Mouse (Mus musculus) gastrocnemius, postnatal 36 days (tissue): ENCODE data around the gene Vmn2r89. TPM values are rescaled to one million over a fixed set of nuclear protein-coding genes. Genes with fewer than 3 reads are reported as not detected.
"Not testable (repeated sequence)": the region's sequence is repeated elsewhere in the genome, so short reads cannot be mapped to it uniquely, and the experiment has no call there.

Experiments used
- DNase-seq, 2 experiments: peaks; one replicate each; pipeline ENCODE4 v3.0.0; 2022
- intact Hi-C: fragments of 180-260 bp; cut with DNase I; formaldehyde crosslinking; loops from one replicate; pipeline ENCODE4 v1.15.1; 2025
- long read RNA-seq, 2 experiments: library from polyadenylated mRNA; stranded (forward); transcript quantifications; one replicate each; pipeline ENCODE4 v2.0.0; 2021
- total RNA-seq, 2 experiments: library from RNA; stranded (reverse); gene quantifications; 2 replicates each; pipeline ENCODE4 v1.2.3; 2021

Gene Vmn2r89
- total RNA-seq: not detected
- long read RNA-seq, experiment 1: 0 reads
- long read RNA-seq, experiment 2: 0 reads

DNA sequence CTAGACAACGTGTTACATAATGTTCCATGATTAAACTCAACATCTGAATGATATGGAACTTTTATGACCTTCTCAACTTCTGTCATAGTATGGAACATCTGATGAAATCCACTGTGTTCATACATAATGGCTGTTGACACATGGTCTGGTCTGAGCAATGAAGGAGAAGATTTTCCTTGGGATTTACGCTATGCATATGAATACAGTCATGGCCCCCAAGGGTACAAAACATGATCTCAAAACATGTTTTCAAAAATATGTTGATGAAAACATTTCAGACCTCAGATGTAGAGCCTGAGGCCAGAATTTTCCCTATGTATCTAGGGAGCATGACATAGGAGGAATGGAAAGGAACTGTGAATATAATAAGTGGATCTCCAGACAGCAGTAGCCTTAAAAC lies at the start of gene Vmn2r89:
TSS of gene Vmn2r89 (plus strand) at position 301 of the 400 bp plus-strand sequence.
- intact Hi-C loops, DNase-seq: not testable (repeated sequence)

DNA sequence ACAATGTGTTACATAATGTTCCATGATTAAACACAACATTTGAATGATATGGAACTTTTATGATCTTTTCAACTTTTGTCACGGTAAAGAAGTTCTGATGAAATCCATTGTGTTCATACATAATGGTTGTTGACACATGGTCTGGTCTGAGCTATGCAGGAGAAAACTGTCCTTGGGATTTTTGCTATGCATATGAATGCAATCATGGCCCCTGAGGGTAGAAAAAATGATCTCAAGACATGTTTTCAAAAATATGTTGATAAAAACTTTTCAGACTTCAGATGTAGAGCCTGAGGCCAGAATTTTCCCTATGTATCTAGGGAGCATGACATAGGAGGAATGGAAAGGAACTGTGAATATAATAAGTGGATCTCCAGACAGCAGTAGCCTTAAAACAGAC lies 41.1 kb upstream of the Vmn2r89 start, which contains the start of gene Vmn2r88:
TSS of gene Vmn2r88 (plus strand) at position 301 of the 400 bp plus-strand sequence.
- DNase-seq: no peak
- intact Hi-C loops: no loop called here

DNA sequence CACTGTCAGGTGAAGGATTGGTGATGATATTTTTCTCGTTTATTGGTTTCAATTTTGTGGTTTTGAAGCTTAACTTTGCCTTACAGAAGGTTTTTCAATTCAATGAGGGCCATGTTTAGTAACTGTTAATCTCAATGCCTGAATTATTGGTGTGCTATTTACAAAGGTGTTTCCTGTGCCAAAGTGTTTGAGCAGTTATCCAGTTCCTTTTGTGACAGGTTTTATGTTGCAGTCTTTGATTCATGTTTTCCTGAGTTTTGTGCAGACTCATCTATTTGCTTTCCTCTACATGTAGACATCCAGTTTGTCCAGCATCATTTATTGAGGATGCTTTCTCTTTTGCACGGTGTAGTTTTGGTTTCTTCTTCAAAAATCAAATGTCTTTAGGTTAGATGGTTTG lies 27.8 kb upstream of the Vmn2r89 start:
- intact Hi-C loops: no loop called here
- no peak for DNase-seq

DNA sequence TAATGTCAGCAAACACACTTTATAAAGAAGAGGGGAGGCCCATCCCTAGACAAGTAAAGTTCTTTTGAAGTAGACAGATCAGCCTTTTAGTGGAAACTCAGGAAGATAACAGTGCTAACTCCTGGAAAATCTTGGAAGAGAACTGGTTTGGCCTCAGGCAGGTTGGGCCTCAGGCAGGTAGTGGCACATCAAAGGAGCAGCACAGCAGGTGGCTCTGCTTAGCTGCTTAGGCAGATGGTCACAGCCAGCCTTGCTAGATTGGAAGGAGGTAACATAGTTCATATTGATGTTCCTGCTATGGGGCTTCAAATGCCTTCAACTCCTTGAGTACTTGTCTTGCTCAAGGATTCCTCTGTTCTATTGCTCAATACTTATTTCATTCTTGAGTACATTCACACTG lies 21.5 kb upstream of the Vmn2r89 start:
- intact Hi-C loops, DNase-seq: not testable (repeated sequence)

DNA sequence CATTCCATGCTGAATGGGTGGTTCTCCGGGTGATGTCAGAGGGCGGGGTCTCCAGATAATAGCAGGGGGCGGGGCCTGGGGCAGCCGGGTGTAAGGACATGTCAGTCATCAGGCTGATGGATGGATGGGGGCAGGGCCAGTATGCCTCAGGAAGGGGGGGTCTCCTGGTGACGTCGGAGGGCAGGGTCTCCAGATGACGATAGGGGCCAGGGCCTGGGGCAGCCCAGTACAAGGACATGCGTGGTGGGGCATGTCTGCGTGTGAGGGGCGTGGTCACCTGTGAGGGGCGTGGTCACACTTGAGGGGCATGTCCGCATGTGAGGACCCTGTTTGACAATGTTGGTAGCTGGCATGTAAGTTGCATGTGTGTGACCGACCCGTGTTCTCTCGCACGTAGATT lies 17.1 kb upstream of the Vmn2r89 start:
- DNase-seq: no peak
- intact Hi-C loops: no loop called here

- intact Hi-C loops: no loop called here
- DNase-seq: no peak
Observed at GRCm38 (mm10) chr14:51435020-51435419, 16.6 kb upstream of the Vmn2r89 start.

DNA sequence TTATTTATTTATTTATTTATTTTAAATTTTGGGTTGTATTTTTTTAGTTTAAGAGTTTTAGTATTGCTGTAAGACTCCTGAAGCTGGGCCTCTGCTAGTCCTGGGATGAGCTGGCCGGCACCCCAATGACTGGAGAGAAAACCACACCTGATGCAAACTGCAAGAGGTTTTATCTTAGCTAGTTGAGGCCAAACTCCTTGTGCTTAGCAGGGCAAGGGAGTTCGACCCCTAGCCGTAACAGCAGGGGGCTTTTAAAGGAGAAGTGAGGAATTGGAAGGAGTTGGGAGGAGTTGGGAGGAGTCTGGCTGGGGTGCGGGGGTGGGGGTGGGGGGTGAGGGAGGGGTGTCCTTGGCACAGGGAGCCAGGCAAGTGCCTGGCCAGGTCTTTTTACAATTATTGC lies 12.7 kb upstream of the Vmn2r89 start:
- no peak for DNase-seq
- intact Hi-C loops: no loop called here

DNA sequence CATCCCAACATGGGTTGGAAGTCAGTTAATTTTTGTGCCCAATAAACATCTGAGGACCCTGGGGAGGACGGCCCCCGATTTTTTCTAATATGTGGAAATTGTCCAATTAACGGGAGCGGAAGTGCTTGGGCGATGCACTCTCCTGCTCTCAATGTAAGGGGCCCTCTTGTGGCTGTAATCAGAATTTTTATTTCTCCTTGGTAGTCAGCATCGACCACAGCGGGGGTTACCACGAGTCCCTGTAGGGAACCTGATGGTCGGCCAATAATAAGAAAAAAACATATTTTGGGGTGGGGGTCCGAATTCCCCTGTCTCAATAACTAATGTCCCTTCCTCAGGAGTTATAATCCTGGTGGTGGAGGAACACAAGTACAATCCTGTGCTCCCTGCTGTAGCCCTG lies 28.6 kb downstream of the Vmn2r89 start:
- DNase-seq, intact Hi-C loops: not testable (repeated sequence)

DNA sequence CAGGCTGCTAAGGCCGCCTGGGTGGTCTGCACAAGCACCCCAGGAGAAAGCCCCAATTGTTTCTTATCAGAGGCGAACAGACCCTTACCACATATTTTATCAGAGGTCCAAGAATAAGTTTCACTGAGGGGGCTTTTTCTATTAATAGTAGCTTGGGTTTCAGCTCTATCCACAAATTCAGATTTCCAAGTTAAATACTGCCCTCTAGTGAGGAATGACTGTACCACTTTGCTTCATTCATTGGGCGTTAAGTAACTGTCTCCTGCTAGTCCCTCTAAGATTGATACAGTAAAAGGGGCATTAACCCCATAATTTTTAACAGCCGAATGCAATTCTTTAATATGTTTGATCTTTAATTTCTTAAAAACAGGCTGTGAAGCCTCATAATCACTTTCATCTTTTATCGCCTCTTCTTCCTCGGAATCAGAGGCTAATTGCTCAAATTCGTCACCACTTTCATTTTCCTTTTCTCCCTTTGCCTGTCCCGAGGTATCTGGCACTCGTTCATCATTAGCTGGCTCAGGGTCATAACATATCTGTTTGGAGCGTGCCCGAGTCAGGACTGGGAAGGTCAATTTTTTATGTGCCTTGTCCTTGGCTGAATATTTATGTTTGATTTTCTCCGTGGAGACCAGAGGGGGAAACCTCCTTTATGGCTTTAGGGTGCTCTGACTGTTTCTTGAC lies 29.8 kb downstream of the Vmn2r89 start:
- intact Hi-C loops, DNase-seq: not testable (repeated sequence)

DNA sequence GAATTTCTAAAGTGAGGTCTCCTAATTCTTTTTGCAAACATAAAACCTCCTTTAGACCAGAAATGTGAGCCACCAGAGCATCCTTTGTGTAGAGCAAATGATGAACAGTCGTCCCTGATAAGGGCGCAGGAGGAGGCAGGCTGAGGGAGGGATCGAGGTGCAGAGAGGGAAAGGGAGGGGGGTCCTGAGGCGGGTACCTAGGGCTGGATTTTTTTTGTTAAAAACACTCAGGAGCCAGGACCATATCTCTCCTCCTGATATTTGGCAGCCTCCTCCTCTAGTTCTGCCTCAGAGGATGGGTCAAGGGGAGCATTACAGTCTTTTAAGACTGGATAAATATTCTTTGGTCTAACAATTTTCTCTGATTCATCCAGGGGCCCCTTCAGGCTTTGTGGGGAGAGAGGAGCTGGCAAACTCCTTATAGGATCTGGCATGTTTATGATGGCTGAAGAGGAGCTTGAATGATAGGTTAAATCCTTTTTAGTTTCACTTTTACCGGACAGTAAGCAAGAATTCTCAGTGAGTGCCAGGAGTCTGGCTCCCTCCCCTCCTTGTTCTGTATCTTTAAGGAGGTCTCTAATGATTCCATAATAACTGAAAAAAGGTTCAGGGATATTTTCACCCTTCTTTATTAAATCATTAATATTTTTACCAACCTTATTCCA lies 30.5 kb downstream of the Vmn2r89 start:
- intact Hi-C loops: no loop called here
- DNase-seq: no peak

GRCm38 (mm10) chr14:51482971-51483381 lies 31.3 kb downstream of the Vmn2r89 start:
- DNase-seq, intact Hi-C loops: not testable (repeated sequence)

GRCm38 (mm10) chr14:51483671-51484070 lies 32.0 kb downstream of the Vmn2r89 start:
- intact Hi-C loops: no loop called here
- DNase-seq: no peak

GRCm38 (mm10) chr14:51486111-51486510 lies 34.5 kb downstream of the Vmn2r89 start:
- intact Hi-C loops: no loop called here
- DNase-seq: no peak

DNA sequence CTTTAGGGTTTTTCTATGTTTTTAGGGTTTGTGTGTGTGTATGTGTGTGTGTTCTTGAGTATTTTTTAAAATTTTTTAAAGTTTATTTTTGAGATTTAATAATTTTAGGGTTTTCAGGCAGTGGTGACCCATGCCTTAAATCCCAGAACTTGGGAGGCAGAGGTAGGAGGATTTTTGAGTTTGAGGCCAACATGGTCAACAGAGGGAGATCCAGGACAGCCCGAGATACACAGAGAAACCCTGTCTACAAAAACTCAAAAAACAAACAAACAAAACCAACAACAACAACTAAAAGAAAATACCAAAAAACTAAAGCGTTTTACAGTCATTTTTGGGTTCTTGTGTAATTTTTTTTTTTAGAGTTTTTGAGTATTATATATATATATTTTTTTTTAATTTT lies 44.1 kb downstream of the Vmn2r89 start:
- no peak for DNase-seq
- intact Hi-C loops: no loop called here

GRCm38 (mm10) chr14:51496955-51497354 lies 45.3 kb downstream of the Vmn2r89 start:
- DNase-seq: no peak
- intact Hi-C loops: no loop called here

DNA sequence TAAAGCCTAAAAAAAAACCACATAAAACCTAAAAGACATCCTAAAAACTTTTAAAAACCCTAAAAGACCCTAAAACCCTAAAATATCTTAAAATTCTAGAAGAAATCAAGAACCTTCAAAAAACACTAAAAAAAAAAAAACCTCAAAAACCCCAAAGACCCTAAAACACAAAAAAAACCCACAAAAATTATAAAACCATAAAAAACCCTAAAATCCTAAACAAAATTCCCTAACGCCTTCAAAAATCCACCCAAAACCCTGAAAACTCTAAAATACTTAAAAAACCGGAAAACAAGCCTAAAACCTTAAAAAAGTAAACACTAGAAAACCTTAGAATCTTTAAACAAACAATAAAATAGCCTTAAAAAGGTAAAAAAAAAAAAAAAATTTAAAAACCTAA lies 46.3 kb downstream of the Vmn2r89 start:
- intact Hi-C loops: no loop called here
- DNase-seq: no peak

DNA sequence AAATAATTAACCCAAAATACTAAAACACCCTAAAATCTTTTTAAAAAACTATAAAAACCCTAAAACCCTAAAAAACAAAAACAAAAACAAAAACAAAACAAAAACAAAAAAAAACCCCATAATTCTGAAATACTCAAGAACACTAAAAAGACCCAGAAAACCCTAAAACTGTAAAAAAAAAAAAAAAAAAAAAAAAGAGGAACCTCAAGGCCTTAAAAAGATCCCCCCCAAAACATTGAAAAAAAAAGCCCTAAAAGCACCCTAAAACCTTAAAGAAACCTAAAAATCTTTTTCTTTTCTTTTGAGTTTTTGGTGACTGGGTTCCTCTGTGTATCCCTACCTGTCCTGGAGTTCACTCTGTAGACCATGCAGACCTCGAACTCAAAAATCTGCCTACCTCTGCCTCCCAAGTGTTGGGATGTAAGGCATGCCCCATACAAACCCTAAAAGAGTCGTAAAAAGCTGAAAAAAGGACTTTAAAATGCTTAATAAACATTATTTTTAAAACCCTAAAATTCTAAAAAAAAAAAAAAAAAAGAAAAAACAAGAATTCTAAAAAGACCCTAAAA lies 48.1 kb downstream of the Vmn2r89 start:
- no peak for DNase-seq
- intact Hi-C loops: no loop called here

DNA sequence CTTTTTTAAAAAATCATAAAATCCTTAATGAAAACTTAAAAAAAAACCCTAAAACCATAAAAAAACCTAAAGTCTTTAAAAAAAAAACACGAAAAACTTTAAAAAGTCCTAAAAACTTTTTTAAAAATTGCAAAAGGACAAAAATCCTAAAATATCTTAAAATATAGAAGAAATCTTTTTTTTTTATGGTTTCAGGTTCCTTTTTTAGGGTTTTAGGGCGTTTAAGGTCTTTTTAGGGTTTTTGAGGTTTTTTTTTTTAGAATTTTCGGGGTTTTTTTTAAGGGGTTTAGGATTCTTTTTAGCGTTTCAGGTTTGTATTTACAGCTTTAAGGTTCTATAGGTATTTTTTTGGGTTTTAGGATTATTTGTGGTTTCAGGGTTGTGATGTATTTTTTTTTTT lies 48.8 kb downstream of the Vmn2r89 start:
- DNase-seq: no peak
- intact Hi-C loops: no loop called here

- no peak for DNase-seq
- intact Hi-C loops: no loop called here
Observed at GRCm38 (mm10) chr14:51507416-51507815, 55.8 kb downstream of the Vmn2r89 start.
